Mouse (Mus musculus) embryo, embryonic 10.5 days (tissue): ENCODE results near the gene Hsdl2.
A peak's percentile ranks its signal among the peaks of the same experiment; 100 is the strongest.

Source experiments
- DNase-seq: peaks from one replicate; pipeline ENCODE4 v3.0.0-alpha.2; 2015; ENCODE audit warnings: low spot score

The Hsdl2 gene

DNA sequence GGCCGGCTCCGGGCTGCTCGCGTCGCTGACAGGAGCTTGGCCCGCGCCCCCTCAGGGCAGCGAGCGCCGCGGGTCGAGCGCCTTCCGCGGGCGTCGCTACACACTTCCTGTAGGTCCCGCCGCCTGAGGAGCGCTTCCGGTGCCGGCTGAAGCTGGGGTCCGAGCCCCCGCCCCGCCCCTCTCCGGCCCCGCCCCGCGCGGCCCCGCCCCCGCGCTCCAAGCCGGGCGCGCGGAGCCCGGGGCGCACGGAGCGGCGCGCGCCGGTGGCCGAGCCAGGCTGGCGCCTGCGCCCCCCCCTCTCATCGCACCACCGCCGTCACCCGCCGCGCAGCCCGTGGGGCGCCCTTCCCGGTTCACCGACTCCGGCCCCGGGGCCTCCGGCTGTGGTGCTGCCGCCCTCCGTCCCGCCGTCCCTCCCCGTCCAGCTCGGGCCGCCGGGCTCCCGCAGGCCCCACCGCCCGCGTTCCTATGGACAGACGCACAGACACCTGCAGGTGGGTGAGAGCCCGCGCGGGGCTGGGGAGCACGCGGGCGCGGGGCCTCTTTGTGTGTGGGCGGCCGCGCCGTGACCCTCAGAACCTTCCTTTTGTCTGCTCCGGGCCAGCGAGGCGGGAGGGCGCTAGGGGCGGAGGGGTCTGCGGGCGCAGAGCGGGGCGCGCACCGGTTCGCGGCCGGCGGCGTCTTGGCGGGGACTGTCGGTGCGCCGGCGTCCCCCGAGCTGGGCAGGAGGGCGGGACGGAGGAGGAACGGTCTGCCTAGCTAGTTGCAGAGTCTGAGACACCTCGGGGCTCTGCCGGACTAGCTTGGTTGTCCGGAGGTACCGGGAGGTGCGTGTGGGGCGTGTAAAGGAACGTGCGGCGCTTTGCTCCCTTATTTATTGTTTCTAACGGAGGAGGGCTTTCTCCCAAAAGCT is 44.9 kb downstream of the Hsdl2 start, which contains the start of gene E130308A19Rik:
E130308A19Rik (plus strand) TSS at position 214 of the 913 bp plus-strand sequence.
- peak; percentile 91 for DNase-seq

DNA sequence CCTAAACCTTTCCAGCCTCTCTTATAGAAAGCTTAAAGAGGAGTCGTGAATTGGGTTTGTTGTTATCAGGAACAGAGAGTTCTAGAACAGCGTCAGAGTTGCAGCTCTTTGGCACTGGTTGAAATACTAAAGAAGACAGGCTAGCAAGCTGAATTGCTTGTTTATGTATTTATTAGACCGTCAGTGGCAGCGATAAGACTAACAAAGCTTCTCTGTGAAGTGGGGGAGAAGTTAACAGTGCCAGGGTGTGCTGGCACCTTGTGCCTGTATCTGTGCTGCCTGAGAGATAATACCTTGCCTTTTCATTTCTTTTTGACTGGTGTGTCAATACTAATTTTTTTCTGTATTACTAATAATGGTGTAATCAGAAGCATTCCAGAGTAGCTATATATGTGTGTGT is 46.9 kb downstream of the Hsdl2 start:
- DNase-seq = no peak

DNA sequence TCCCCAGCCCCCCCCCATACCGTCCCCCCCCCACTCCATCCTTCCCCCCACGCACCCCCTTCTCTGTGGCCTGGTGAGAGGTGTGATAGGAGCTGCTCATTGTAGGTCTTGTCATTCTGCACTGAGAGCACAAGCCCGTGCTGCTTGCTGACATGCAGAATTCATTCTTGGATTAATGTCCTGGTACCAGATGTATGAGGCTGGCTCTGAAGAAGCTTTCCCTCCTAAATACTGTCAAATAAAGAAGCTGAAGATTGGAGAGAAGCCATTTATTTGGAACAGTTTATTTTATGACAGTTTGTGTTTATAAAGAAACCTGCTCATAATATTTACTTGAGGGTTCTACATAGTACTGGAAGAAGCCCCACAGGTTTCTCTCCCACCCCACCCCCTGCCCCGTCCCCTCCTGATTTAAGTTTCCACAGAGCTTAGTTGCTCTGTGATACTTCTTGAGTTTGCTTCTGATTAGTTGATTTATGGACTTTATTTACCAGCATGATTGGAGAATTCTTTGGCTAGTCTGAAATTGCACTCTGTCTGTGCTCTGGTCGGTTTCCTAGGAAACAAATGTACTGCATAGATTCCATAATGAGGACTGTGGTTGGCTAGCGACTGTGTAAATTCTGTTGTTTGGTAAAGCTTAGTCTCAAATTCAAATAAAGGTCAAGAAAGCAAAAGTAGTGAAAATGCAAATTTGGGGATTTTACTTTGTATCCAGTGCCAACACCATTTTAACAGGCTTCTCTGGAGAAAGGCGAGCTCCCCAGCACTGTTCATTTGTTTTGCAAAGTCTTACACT is 47.9 kb downstream of the Hsdl2 start:
- peak; percentile 66 for DNase-seq

DNA sequence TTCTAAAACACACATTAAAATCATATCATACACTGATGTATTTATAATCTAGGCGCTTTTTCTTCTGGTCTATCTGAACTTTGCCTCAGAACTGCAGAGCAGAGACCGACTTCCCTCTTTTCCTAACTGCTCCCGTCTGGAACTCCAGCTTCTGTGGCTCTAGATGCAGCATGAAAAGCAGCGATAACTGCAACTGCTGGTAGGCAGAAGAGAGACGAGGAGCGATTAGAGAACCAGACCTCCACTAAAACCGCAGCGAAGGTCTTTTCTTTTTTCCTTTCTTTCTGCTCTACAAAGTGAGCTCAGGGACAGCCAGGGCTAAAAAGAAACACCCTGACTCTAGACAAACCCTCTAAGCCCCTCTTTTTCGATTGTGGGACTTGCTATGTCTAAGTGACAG is 48.8 kb downstream of the Hsdl2 start:
- DNase-seq = no peak

DNA sequence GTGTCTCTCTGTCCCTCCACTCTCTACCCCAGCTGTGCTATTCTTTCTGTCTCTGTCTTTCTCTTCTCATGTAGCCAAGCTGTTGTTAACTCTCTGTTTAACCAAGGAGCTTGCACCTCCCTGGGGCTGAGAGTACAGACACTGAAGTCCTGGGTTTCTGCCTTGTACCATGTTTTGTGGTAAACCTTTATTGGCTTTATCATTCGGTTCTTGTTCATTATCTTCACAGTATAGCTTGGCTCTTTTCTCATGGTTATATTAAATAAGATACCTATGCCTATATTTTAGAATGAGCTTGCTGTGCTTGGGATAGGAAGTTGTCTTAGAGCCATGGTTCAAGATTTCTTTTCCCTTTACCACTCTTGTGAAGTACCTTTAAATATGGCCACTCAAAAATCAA is 53.2 kb downstream of the Hsdl2 start:
- no peak for DNase-seq

DNA sequence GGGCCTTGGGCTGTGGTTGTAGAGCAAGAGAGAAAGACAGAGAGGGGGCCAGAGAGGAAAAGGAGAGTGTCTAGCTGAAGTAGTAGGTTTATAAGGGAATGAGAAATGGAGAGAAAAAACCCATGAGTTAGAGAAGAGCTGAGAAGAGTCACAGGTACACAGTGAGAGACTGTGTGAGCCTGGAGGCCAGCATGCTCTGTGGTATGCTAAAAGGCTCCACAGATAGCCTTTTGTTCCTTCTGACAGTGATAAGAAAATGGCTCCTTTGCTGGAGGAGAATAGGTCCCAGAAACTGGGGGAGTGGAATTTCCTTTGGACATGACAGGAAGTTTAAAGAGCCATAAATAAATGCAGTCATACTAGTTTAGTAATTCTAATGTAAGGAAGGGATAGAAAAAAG is 57.8 kb downstream of the Hsdl2 start:
- no peak for DNase-seq

DNA sequence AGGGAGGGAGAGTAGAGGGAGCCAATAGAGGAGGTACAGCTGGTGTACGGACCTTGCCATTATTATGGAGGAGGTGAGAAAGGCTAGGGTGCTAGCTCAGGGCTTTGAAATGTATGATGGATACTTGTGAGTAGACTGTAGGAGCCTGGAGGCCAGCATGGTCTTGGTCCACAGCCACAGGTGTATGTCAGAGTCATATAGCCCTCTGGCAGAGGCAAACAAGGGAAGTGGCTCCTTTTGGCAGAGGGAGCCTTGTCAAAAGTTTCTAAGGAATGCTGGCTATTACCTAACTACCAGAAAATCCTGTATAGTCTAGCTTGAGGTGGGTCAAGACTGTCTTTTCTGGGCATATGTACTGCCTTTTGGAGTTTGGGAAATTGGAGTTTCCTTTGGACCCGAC is 59.4 kb downstream of the Hsdl2 start:
- no peak for DNase-seq

DNA sequence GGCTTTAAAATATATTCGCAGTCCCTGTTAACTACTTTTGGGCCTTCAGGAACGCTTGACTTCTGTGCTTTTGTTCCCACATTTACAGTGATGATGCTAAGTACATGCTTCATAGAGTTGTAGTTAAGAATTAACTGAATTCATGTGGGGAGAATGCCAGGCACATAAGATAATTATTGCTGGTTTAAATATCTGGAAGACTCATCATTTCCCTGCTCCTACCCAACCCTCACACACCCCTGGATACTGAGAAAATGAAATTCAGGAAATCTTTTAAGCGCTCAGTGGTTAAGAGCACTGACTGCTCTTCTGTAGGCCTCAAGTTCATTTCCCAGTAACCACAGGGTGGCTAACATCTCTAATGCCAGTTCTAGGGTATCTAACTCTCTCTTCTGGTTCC is 60.7 kb downstream of the Hsdl2 start:
- DNase-seq = no peak

DNA sequence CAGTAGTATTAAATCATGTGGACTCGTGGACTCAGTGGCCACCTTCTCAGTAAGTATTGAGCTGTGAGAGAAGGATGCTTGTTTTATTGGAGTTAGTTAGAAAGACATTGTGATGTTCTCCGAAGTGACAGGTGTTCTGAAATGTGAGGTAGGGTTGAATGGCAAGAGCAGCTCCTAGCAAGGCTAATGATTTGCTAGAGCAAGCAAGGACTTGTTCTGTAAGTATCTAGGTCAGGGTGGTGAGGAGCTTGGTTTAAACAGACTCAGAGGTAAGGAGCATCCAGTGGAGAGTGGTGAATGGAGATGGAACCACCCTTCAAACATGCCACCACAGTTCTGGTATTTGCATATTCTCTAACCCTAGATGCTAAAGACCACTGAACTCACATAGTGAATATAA is 61.3 kb downstream of the Hsdl2 start:
- DNase-seq = no peak

DNA sequence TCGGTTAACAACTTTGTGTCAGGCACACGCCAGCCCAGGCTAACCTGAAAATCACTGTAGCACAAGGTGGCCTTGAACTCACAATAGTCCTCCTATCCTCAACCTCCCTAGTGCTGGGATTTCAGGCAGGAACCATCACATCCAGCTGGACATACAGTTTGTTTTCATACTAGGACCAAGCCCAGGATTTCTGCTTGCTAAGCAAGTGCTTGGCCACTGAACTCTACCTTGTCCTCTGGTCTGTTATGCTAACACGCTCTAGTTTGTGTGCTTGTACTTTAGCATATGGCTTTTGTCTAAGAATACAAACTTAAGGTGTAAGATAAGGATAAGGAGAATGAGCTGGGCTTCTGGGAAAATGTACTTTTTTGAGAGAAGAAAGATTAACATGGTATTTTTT is 63.1 kb downstream of the Hsdl2 start:
- no peak for DNase-seq

DNA sequence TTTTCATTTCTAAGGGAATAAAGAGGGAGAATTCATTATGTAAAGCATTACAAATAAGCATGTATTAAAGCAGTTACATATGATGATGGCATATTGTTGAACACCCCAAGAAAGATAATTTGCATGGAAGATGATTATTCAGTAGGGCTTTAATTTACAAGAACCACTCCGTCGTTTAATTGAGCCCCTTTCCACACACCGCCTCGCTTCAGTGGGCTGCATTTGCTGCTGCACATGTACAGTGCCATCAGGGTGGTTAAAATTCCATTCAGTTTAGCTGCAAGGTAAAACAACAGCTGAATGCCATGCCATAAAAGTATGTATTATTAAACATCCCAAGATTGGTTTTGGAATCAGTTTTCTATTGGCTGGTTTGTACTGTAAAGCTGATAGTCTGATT is 63.6 kb downstream of the Hsdl2 start:
- DNase-seq = no peak

DNA sequence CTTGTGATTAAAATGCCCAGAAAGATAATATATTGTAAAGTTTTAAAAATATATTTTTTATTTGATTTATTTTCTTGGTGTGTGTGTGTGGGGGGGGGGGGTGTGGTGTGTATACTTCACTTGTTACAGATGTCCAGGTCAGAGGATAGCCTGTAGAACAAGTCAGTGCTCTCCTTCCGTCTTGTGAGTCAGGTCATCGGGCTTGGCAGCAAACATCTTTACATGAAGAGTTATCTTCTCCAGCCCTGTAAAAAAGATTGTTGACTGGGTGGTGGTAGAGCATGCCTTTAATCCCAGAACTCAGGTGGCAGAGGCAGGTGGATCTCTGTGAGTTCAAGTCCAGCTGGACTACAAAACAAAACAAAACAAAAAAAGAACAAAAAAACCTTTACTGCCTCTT is 64.2 kb downstream of the Hsdl2 start:
- DNase-seq = no peak

DNA sequence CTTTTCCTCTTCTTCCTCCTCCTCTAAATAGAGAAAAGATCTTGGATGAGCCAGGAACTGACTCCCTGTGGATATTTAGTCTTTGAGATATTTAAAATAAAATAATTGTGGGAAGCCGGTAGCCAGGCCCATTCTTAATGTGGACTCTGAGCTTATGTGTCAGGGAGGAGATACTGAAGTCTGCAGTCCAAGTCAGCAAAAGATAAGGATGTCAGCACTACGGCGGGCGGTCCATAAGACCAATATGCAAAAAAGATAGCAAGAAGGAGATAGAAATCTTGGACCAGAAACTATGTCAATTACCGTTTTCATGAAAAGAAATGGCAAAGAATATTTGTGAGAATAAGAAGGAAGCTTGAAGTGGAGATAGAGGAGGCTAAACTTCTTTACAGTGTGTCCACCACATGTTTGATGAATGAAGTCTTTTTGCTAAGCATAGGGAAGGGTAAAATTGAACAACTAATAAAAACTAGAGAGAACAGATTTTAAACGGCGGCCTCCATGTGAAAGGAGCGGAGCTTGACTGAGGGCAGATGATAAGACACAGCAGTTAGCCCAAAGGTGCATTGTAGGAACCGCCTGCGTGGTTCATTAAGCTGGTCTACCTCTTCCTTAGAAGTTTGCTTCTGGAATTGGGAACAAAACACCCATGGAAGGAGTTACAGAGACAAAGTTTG is 64.8 kb downstream of the Hsdl2 start:
- no peak for DNase-seq

DNA sequence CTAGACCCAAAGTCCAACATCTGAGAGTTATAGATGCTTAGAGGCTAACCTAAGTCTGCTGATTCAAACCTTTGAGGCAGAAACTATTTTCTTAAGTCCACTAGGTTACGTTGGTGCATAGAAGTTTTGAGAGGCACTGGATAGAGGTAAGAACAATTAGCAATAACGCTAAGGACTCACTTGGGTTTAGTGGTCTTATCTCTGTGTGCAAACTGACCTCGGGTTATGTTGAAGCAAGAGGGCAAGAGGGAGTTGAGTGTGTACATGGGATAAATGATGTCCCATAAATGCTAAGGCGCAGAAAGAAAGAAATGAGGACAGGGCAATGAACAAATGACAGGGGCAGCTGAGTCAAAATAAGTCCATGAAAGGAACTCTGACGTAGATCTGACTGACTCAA is 67.8 kb downstream of the Hsdl2 start:
- DNase-seq = no peak

DNA sequence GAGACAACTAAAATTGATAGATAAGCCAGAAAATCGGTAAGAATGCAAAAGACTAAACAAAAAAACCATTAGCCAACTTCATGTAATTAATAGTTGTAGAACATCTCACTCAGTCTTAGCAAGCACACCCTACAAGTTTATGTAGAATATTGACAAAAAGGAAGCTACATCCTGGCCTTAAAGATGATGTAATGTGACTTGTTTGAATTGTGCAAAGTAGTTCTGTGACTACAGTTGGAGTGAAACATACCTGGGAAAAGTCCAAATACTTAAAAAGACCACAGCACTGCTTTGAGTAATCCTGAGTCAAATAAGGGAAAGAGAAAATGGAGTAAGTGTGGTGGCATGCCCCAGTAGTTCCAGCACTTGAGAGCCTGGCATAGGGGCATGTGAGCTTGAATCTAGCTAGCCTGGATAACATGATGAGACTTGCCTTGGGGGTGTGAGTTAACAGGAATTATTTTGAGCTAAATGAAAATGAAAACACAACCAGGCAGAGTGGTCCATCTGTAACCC is 70.9 kb downstream of the Hsdl2 start:
- DNase-seq = no peak

DNA sequence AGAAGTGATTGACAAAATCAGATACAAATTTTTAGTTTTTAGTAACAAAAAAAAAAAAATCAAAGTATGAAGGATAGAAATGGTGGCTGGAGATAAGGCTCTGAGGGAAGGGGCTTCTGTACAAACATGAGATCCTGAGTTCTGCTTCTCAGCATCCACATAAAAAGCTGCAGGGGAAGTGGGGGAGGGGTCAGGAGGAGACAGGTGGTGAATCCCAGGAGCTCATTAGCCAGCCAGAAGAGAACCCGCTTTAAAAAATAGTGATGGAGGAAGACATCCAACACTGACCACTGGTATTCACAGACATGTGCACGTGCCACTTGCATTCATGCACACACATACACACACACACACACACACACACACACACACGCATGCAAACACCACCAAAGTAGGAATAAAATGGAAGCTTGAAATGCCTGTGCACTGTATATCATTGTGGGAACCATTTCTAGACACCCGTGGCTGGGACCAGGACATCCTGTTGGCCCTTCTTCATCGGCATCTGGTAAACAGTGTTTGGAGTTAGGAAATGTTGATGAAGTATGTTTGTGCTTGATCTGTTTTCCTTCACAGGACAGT is 74.8 kb downstream of the Hsdl2 start:
- no peak for DNase-seq

DNA sequence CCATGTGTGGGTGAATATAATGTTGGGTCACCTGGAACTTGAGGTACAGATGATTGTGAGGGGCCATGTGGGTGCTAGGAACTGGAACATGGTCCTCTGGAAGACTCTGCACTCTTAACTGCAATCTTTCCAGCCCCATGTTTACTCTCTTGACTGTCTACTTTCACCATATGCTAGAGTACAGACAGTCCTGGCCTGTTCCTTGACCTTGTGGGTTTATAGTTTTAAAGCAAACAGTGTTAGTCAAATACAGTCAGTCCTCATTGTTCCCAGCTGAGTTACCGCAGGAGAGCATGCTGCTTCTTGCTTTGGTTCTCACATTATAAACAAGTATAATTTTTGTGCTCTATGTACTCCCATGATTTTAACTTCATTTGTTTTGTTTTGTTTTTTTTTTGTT is 80.8 kb downstream of the Hsdl2 start:
- no peak for DNase-seq

DNA sequence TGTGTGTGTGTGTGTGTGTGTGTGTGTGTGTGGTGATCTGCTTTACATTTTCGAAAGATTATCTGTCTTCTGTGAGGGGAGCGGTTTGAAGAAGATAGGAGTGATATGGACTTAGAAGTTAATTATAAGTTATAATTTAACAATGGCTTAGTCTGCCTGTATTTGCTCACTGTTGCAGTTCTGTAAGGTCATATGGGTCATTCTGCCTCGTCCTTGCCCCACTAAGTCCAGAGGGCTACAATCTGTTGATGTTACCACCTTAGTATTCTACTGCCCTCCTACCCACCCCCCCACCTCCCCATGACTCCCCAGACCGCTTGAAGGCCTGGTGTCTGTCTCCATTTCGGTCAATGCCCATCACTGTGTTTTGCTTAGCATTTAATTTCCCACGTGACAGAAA is 82.1 kb downstream of the Hsdl2 start:
- DNase-seq = no peak

DNA sequence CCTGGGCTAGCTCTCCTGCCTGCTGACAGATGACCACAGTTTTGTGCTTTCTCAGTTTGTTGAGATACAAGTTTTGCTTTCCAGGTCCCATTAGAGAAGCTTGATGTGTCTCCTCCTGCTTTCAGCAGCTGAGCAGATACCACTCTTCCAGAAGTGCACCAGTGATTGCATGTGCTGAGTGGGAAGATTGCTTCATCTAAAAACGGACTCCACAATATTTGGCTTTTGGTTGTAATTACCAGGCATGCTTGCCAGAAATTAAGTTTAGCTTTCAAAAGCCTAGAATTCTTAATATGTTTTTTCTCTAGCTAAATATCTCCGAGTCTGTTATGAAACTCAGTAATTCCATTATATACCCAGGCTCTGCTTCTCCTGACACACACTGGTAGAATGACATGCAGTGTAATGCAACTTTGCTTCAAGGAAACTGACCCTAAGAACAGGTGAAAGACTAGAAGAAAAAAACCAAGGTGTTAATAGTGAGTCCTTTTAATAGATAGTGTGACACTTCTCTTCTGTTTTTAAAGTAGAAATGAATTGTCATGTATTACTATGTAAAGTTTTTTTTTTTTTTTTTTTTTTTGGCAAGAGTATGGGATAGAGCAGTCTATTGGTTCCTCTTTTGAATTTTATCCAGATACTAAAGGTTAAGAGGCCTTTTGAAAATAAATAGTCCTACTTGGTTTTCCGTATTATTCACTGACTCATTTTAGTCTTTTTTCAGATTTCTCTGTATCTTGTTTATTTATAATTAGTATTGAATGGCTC is 85.4 kb downstream of the Hsdl2 start:
- DNase-seq = no peak

DNA sequence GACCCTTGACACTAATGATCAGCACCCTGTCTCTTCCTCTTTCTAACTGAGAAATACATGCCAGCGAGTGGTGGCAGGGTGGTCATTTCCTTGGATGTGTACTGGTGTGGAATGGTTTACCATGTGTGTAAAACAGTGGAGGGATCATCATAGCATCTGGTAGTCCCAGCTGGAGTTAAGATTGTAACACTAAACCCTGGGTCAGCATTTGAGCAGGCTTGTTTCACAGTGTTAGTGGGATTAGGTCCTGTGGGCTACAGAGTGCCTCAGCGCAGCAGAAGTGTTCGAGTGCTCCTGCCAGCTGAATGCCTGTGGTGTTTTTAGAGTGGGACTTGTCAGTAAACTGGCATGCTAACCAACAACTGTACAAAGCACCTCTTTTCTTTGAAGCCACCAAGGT is 86.7 kb downstream of the Hsdl2 start:
- peak; percentile 34 for DNase-seq
